Mouse (Mus musculus): ENCODE results near the gene P2rx2.

DNA sequence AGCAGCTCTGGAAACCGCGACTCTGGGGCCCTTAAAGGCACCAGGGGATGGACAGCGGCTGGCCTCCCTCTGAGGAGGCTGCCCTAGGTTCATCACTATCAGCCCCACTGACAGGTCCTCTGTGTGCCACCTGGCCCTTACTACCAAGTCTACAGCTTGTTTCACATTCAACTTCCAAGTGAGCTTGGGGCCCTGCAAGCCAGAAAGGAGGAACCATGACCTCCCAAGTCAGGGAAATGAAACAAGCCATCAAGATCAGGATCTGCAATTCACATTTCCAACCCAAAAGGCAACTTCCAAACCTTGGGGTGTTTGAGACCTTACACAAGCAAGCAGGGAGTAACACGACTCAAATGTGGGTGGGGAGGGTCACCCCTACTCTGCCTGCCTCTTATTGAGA, 42.3 kb upstream of the P2rx2 start:
- no peak for TF ChIP-seq CTCF (IDR thresholded peaks at IDR 0.05; ENCODE audit: low read depth)
- TF ChIP-seq EP300 (IDR thresholded peaks at IDR 0.05; ENCODE audit: low read depth), result no peak
